Mouse (Mus musculus) gastrocnemius, postnatal 36 days (tissue): ENCODE results near the gene Chmp6. TPM values are rescaled to one million over a fixed set of nuclear protein-coding genes. Genes with fewer than 3 reads are reported as not detected.

Experiments used
- DNase-seq, 2 experiments: peaks; one replicate each; pipeline ENCODE4 v3.0.0; 2022
- intact Hi-C: fragments of 180-260 bp; cut with DNase I; formaldehyde crosslinking; loops from one replicate; pipeline ENCODE4 v1.15.1; 2025
- total RNA-seq, 2 experiments: library from RNA; stranded (reverse); gene quantifications; 2 replicates each; pipeline ENCODE4 v1.2.3; 2021

Chmp6 gene
- total RNA-seq, 2 experiments from 2014 or later = 23.6 to 28.6 TPM

DNA sequence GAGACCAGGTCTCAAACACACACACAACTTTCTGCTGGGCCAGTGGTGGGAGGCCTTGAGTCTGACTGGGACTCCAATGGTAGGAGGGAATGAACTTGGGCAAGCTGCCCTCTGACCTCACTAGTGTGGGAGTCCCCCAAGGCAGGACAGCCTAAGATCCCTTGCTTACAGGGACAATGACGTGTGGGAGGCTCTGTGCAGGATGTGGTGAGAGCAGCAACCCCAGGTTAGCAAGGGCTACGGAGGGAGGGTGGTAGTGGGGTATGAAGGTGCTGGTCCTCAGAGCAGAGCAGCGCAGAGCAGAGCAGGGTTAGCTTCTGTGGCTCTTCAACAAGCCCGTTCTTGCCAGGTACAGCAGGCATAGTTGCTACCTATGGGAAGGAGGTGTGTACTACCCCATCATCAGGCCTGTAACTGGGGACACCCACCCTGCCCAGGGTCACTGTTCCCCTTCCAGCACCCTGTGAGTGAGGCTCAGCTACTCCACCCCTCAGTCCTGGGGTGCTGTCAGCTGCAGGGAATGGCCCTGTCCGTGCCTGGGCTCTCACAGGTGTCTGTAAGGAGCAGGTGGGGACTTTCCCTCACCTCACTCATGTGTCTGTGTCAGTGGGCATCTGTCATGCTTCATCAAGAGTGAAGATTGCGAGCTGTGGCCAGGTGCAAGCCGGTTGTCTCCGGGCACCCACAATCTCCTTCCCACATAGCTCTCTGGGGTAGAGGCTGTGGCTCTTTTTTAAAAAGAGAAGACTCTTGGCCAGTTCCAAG lies 20.8 kb downstream of the Chmp6 start:
- intact Hi-C loops = no loop called here
- DNase-seq = no peak

DNA sequence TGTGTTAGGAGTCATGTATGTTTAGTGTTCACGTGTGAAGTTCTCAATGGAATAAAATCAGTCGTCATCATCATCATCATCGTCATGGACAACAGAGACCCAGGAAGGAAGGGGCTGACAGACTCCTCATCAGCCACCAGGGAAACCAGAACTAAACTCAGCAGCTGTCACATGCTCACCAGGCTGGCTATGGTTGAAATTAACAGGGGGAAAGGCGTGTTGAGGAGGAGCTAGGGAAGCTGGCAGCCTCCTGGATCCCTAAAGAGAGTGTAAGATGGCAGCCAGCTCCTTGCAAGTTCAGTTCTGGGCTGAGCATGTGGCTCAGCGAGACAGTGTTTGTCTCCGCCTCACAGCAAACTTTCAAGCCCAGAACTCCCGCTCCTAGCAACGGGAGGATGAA lies 21.5 kb downstream of the Chmp6 start:
- intact Hi-C loops = loop anchor here (1.0 kb wide), 1 partner anchor 56 kb away; no protein-coding TSS in a partner anchor

DNA sequence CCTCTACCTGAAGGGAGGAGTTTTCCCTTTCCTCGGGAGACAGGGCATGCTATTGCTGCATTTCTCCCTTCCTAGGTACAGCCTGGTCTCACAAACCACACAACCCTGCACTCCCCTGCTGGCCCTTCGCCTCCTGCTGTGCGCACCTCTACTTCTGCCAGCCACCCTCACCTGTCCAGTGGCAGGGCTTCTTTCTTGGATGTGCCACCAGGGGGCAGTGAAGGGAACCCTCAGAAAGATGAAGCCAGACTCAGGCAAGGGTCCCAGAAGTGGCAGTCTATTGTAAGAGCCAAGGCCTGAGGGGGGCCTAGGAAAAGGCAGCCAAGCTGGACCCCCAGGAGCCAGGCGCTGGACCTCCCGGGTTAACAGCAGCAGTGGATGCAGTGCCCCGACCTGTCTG lies 22.2 kb downstream of the Chmp6 start:
- peak in 1 of 2 experiments; percentile 45 for DNase-seq
- intact Hi-C loops = loop anchor here (1.0 kb wide), 1 partner anchor 55 kb away; no protein-coding TSS in a partner anchor

More for the DNA sequence above, 21.5 kb downstream of the Chmp6 start:
- DNase-seq = no peak

DNA sequence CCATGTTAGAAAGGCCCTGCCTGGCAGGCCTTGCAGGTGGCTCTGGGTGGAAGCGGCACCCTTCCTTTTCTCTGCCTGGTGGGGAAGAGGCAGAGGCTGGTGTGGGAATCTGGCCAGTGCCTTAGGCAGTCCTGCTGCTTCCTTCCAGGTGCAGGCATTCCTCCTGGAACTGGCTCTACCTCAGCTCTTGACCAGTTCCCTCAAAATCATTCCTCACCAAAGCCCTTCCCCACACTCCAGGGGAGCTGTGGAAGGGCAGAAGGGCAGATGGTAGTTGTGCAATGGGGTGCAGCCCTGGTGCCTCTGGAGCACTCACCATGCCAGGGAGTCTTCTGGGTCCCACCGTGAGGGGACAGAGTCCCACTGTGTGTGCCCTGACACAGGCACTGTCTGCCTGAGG lies 23.2 kb downstream of the Chmp6 start:
- DNase-seq = no peak
- intact Hi-C loops = no loop called here

DNA sequence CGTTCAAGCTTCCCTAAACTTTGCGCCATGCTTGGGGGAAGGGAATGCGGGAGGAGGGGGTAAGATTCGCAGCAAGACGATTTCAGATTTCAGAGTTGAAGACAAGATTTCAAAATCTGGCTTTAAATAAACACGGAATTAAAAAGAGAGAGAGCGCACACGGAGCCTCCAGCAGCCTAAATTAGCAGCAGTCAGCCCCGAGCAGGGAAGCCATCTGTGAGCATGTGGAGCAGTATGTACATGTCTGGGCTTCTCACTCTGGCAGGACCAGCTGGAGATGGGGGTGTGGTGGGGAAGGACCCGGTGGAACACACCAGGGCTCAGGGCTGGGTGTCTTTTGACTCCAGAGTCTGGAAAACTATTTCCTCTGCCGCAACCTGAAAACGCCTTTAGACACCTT lies 24.0 kb downstream of the Chmp6 start:
- intact Hi-C loops = no loop called here
- DNase-seq = no peak

DNA sequence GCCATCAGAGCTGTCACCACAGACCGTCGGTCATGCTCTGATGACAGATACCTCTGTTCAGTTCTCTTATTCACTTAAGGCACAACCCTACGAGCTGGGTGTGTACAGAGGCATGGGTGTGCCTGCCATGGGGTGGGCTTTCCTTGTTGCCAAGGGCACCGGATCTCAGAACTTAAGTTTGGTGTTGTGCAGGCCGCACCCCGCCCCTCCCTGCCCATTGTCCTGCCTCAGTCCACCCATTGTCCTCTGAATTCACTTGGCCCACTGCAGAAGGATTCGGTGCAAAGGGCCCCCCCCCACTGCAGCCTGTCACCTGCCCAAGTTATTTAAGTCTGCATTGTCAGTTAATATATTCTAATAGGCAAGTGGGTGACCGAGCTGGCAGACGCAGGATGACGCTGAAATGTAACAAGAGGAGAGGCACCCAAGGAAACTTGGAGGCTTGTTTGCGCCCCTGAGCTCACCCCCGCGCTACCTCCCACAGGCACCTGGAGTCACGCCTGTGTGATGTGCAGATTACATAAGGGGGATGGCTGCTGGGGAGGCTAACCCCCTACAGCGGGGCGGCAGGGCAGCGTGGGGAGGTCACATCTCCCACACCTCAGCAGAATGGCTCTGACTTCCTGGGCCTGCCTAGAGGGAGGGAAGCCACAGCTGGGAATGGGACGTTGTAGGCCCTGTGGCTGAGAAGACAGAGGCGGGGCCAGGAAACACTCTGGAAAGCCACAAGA lies 24.7 kb downstream of the Chmp6 start:
- intact Hi-C loops = no loop called here
- no peak for DNase-seq

DNA sequence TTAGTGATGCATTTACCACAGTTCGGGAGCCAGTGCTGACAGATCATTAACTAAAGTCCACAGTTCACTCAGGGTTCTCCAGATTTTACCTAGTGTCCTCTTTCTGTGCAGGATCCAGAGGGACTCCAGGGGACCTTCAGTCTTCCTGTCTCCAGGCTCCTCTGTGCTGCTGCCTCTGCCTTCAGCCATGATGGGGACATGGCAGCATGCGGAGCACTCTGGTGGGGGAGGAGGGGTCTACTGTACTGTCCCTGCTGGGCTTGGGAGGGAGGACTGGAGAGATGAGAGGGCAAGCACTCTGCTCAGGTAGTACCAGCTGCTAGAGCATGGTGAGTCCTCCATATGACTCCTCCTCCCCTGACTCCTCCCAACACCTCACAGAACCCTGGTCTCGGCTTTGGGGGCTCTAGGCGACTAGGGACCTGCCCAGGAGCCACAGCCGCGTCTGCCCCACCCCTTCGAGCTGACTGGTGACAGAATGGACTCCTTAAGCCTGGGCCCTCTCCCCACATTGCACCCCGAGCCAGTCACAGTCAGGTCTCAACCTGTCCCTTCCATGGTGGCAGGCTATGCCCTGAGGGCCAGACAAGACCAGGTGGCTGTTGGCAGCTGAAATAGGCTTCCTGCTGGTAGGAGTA lies 26.0 kb downstream of the Chmp6 start:
- no peak for DNase-seq
- intact Hi-C loops = no loop called here

DNA sequence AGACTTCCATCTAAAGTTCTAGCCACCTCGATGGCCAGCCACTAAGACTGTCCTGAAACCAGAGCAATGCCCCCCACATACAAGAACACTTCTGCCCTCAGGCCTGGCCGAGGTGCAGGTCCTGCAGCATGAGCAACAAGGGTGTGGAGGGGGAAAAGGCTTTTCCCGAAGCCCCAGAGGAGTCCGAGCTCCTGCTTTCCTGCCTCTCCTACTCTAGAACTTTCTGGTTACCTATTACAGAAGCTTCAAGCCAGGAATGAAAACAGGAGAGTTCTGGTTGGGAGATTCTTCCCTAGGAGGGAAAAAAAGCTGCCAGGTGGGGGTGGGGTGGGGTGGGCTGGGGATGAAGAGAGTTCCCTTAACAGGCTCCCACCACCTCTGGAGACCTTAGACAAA lies 26.5 kb downstream of the Chmp6 start:
- DNase-seq = no peak
- intact Hi-C loops = loop anchor here (10.0 kb wide), 1 partner anchor 355 kb away; no protein-coding TSS in a partner anchor

DNA sequence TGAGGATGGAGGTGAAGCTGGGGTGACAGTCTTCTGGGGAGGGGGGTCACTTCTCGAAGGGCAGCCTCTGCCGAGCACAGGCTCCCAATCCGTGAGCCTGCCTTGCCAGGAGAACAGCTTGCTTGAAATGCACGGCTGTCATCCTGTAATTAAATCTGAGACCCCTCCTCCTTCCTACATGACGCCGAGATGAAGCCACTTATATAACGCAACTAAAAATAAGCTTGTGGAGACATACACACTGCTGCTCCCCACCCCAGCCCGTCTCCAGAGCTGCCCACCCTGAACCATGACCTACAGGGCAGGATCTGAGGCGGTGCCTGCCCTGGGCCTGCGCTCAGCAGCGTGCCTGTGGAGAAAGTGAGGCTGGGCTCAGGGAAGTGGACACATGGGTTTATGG lies 26.9 kb downstream of the Chmp6 start:
- intact Hi-C loops = loop anchor here (10.0 kb wide), 1 partner anchor 355 kb away; no protein-coding TSS in a partner anchor

DNA sequence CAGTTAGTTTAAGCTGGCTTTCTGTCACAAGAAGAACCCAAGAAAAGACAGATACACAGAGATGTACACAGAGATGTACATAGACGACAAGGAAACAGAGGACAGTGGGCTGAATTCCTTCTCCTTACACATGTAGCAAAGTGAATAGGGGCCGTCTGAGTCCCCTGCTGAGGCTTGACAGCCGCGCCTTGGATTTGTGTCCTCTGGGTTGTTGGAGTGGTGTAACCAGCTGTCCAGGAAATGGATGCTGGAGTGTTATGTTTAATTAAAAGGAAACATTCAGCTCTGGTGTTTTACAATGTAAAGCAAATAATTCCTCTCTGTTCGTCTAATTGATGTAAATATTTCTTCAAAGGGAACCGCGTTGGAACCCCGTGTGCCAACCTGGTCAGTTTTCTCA lies 28.6 kb downstream of the Chmp6 start:
- intact Hi-C loops = loop anchor here (10.0 kb wide), 1 partner anchor 353 kb away; no protein-coding TSS in a partner anchor
- DNase-seq = no peak

More for the DNA sequence above, 26.9 kb downstream of the Chmp6 start:
- DNase-seq = no peak

DNA sequence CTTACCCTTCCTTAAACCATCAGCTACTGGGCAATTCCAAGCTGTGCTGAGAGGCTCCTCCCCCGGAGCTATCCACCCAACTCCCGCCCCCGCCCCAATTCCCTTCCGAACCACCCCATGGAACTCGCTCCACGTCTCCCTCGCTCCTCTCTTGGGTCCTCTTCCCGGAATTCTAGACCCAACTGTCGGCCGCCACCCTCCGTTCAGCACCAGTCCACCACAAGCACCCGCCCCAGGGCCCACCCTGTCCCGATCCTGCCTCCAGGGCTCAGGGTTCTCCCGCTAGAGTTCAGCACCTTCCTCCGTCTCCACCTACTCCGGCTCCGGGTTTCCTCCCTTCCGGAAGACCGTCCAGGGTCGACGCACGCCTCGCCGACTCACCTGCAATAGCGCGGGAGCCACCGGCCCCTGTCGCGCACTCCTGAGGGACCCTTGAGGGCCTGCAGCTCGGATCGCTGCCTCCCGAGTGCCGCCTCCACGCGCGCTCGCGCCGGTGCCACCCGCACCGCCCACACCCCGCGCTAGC lies 29.0 kb downstream of the Chmp6 start:
- peak; percentile 28 to 41 for DNase-seq
- intact Hi-C loops = loop anchor here (10.0 kb wide), 1 partner anchor 353 kb away; no protein-coding TSS in a partner anchor

DNA sequence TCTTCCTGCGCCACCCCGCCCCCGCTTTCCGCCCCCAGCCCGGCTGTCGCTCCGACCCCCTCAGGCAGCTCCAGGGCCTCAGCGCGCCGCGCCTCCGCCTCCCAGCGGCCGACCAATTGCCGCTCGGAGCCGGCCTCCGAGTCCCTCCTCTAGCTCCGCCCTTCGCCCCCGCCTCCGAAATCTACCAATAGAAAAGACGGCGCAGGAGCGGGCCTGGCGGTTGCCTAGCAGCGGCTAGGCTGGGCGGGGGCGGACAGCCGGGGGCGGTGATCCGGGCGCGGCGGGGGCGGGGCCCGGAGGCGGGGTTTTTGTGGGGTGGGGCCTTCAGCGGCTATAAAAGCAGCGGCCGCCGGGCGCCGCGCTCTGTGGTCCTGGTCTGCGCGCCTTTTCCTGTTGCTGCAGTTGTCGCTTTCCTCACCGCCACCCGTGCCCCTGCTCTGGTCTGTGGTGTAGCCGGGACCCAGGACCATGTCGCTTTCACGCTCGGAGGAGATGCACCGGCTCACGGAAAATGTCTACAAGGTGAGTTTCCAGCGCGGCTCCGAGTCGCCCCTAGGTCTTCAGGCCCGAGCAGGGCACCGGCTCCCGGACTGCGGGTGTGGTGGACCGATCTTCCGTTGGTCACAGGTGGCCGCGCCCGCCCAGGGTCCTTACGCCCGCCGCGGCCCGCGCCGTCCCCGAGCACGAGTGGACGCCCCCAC lies 29.6 kb downstream of the Chmp6 start, which contains the start of gene Baiap2:
TSS of gene Baiap2 (plus strand) at position 37 of the 701 bp plus-strand sequence.
- peak; percentile 95 to 99 for DNase-seq
- intact Hi-C loops = loop anchor here (10.0 kb wide), 1 partner anchor 352 kb away; no protein-coding TSS in a partner anchor

DNA sequence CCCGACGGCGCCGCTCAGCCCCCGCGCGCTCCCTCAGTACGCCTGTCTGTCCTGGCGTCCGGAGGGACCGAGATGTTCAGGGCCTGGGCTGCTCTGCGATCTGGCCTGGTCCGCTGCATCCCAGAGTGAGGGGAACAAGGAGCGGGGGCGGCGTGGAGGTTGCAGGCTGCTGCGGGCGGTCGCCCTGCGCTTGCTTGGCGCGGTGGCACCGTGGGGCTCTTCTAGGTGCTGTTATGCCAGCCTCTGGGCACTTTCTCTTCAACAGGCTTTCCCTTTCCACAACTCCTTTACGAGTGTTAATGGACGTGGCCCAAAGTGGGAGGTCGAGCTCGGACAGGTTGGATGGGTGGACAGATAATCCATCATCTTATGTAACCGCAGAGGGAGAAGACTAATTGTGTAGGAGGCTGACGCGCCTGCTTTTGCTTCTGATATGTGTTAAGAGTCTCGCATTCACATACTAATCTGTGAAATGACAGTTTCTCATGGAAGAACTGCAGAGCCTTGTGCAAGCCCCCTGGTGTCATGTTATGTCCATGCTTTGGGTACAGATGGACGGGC lies 30.3 kb downstream of the Chmp6 start:
- peak in 1 of 2 experiments; percentile 38 for DNase-seq
- intact Hi-C loops = loop anchor here (10.0 kb wide), 1 partner anchor 351 kb away; no protein-coding TSS in a partner anchor

DNA sequence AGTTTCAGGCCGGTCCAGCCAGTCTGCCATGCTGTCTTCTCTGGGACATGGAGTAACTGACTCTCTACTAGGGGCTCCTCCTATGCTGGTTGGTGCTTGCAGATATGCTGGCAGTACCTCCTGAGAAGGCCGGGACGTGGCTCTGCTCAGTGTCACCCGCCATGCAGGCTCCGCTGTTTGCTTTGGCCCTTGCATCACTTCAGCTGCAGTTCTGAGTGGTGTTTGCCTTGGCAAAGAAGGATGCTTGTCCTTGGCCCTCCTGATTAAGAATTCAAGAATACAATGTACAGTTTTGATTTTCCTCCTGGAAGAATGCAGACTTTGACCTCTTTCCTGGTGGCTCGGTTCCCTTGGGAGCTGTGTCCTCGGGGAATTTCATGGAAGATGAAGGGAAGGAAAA lies 32.1 kb downstream of the Chmp6 start:
- DNase-seq = no peak
- intact Hi-C loops = loop anchor here (10.0 kb wide), 1 partner anchor 349 kb away; no protein-coding TSS in a partner anchor

DNA sequence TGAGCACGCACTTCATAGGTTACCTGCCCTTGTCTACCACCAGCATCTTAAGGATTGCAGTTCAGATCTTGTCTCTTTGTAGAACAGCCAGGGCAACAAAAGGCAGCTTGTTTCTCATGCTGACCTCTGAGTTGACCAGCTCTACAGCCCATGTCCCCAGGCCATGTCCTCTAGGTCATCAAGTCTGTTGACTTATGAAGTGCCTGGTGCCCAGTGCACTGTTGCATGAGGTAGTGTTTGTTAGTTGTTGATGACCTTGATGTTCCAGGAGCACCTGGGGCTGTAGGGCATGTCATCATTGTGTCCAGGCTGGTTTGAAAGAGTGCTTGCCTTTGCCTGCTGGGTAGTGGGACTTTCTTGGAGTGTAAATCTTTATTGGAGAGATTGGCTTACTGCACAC lies 34.2 kb downstream of the Chmp6 start:
- DNase-seq = no peak

DNA sequence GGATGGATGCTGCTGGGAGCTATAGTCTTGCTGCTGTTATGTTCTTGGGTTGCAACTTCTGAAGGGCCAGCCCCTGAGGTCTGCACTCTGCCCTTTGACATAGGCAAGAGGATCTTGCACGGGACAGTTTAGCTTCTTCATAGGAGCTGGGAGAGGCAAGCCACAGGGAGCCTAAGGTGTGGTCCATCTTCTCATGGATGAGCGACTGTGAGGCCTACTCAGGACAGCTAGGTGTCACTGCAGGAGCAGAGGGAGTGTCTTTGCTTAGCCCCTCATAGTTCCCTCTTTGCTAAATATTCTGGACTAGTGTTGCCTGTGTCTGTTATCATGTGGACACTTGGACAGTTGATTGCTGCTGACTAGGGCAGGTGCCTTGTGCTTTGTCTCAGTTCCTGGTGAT lies 34.7 kb downstream of the Chmp6 start:
- no peak for DNase-seq
- intact Hi-C loops = loop anchor here (10.0 kb wide), 1 partner anchor 347 kb away; no protein-coding TSS in a partner anchor

More for the DNA sequence above, 34.2 kb downstream of the Chmp6 start:
- intact Hi-C loops = loop anchor here (10.0 kb wide), 1 partner anchor 347 kb away; no protein-coding TSS in a partner anchor

DNA sequence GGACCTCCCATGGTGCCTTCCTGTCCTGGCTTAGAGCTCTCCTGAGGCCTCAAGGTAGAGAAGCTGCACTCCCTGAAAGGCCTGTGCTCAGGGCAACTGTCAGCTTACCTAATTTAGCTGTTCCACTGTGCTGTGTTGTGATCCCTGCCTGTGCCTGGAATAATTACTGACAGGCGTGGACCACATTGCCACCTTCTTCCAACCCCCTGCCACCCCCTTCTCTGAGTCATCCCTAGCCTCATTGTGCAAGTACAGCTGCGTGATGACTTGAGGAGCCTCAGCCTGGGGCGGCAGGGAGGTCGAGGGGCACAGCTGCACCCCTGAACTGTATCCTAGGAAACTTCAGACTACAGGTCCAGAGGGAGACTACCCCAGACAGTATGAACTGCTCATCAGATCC lies 35.1 kb downstream of the Chmp6 start:
- intact Hi-C loops = loop anchor here (10.0 kb wide), 1 partner anchor 346 kb away; no protein-coding TSS in a partner anchor
- no peak for DNase-seq

DNA sequence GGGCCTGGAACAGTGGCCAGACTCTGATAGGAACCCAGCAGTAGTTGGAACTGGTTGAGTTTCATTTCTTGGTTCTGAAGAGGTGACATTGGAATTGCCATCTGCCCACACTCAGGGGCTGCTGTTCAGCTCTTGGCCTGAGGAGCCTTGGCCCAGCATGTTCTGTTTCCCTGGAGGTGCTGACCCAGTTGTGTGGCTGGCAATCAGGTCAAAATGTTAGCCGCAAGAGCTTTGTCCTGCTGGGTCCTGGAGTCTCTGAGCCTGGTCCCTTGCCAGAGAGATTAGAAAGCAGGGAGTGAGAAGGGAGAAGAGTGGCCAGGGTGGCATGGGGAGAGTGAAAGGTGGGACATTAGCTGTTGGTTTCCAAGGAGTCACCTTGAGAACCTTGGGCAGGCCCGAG lies 35.6 kb downstream of the Chmp6 start:
- no peak for DNase-seq
- intact Hi-C loops = loop anchor here (10.0 kb wide), 1 partner anchor 346 kb away; no protein-coding TSS in a partner anchor

DNA sequence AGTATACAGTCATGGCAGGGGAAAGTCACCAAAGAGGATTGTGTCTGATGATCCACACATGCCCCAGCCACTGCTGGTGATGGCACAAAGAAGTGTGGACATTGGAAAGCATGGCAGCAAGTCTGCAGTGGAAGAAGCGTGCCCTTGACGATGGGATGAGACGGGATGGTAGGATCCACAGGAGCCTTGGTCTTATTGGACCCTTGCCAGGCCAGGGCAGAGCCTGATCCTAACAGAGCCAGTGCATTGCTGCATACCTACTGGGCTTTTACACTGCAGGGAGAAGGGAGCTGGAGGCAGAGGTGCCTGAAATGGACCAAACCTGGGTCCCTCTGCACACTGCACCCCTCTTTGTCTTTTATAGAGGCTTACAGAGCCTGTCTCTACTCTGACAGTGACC lies 37.3 kb downstream of the Chmp6 start:
- intact Hi-C loops = no loop called here

More for the DNA sequence above, 37.3 kb downstream of the Chmp6 start:
- DNase-seq = no peak
